Mouse (Mus musculus) intestine, embryonic 16.5 days (tissue): ENCODE data around the gene Crtac1. TPM values are rescaled to one million over a fixed set of nuclear protein-coding genes. Genes with fewer than 3 reads are reported as not detected.

ENCODE experiments used
- ATAC-seq: fragments of 200-750 bp; cut with Nextera tagmentation; 2 replicates; pipeline ENCODE4 v1.8.0; 2017; ENCODE audit warnings: moderate TSS enrichment, moderate library complexity
- H3K27ac ChIP-seq: fragments of 300-500 bp; sonication (generic); 2 replicates; pipeline ENCODE4 v1.5.1; 2014; ENCODE audit warnings: mild to moderate bottlenecking, low read length
- H3K27me3 ChIP-seq: fragments of 300-500 bp; sonication (generic); replicated peaks from 2 replicates; pipeline ENCODE4 v1.6.1; 2014; ENCODE audit warnings: low read length, control low read depth, mixed read lengths; ENCODE audit not compliant: control insufficient read depth, insufficient read depth
- H3K36me3 ChIP-seq: fragments of 300-500 bp; sonication (generic); 2 replicates; pipeline ENCODE4 v1.6.1; 2014; ENCODE audit warnings: low read length, control low read depth; ENCODE audit not compliant: control insufficient read depth, insufficient read depth
- H3K4me1 ChIP-seq: fragments of 300-500 bp; sonication (generic); 2 replicates; pipeline ENCODE4 v1.6.1; 2014; ENCODE audit warnings: low read length, control low read depth, mixed read lengths; ENCODE audit not compliant: control insufficient read depth, insufficient read depth
- H3K4me2 ChIP-seq: fragments of 300-500 bp; sonication (generic); 2 replicates; pipeline ENCODE4 v1.6.1; 2014; ENCODE audit warnings: low read depth, low read length, control low read depth
- H3K4me3 ChIP-seq: fragments of 300-500 bp; sonication (generic); 2 replicates; pipeline ENCODE4 v1.5.1; 2014; ENCODE audit warnings: mild to moderate bottlenecking, low read length
- H3K9ac ChIP-seq: fragments of 300-500 bp; sonication (generic); 2 replicates; pipeline ENCODE4 v1.6.1; 2014; ENCODE audit warnings: low read depth, low read length
- H3K9me3 ChIP-seq: fragments of 300-500 bp; sonication (generic); 2 replicates; pipeline ENCODE4 v1.6.1; 2016; ENCODE audit warnings: low read length, control low read depth; ENCODE audit not compliant: control insufficient read depth
- WGBS: fragments of 180-500 bp; shearing (Covaris S2); extraction: QIAGEN DNeasy Blood & Tissue Kit; methylation state at CpG from one replicate; pipeline ENCODE4 v1.1.7; 2014; 5-methylcytosine and 5-hydroxymethylcytosine counted together
- polyA plus RNA-seq: library from polyadenylated mRNA; unstranded; fragments of >200 nt; fragmentation: Nextera tagmentation; extraction: Ambion mirVana; gene quantifications from 2 replicates; pipeline ENCODE4 v1.2.1, GENCODE M21; 2015

The Crtac1 gene
- polyA plus RNA-seq, 1 experiment from 2014 or later = 5.6 TPM

GRCm38 (mm10) chr19:42432761-42433160 is 1.2 kb upstream of the Crtac1 start:
- Histone ChIP-seq H3K4me1 (peaks cover 9% of the 10 kb centered on the region), H3K4me3 (peak overlapping the region; percentile 62; the same call in 1 of the 2 replicates), H3K4me2 (peak overlapping the region; percentile 91), H3K27me3 (peaks cover 53% of the 10 kb centered on the region), H3K27ac (no peak overlapping the region), H3K9ac (no peak overlapping the region), H3K9me3 (no peaks in the 10 kb centered on the region), H3K36me3 (no peaks in the 10 kb centered on the region)
- 40% methylated on average over 8 of the region's 8 CpGs for WGBS
- no peak for ATAC-seq

- H3K4me1 ChIP-seq = peaks cover 9% of the 10 kb centered on the region
- peak overlapping the region; percentile 91 for H3K4me2 ChIP-seq
- H3K9ac ChIP-seq = peak overlapping the region; percentile 62
- no peaks in the 10 kb centered on the region for H3K36me3 ChIP-seq
- peak overlapping the region; percentile 62 for H3K4me3 ChIP-seq
- WGBS = under 1% methylated on average over 41 of the region's 44 CpGs
- no peaks in the 10 kb centered on the region for H3K9me3 ChIP-seq
- H3K27ac ChIP-seq = no peak overlapping the region
- peaks cover 53% of the 10 kb centered on the region for H3K27me3 ChIP-seq
- ATAC-seq = peak; percentile 72
These were observed 608 bp upstream of the Crtac1 start for GRCm38 (mm10) chr19:42432191-42432590.

- ATAC-seq = 0 out of 2 replicates have a peak, but pooled peaks have one; percentile 9
- H3K4me1 ChIP-seq = peaks cover 9% of the 10 kb centered on the region
- WGBS = 5% methylated on average over 19 of the region's 19 CpGs
- H3K4me2 ChIP-seq = peak overlapping the region; percentile 91
- peaks cover 53% of the 10 kb centered on the region for H3K27me3 ChIP-seq
- H3K9me3 ChIP-seq = no peaks in the 10 kb centered on the region
- H3K36me3 ChIP-seq = no peaks in the 10 kb centered on the region
- H3K4me3 ChIP-seq = peak overlapping the region; percentile 62
- peak overlapping the region; percentile 62 for H3K9ac ChIP-seq
- H3K27ac ChIP-seq = no peak overlapping the region
These were observed 602 bp downstream of the Crtac1 start for GRCm38 (mm10) chr19:42430981-42431380.

GRCm38 (mm10) chr19:42429410-42429809 is 2.2 kb downstream of the Crtac1 start:
- Histone ChIP-seq H3K4me2 (no peak overlapping the region), H3K27me3 (peaks cover 42% of the 10 kb centered on the region), H3K9me3 (no peaks in the 10 kb centered on the region), H3K36me3 (no peaks in the 10 kb centered on the region), H3K4me1 (peaks cover 9% of the 10 kb centered on the region), H3K9ac (no peak overlapping the region), H3K4me3 (no peak overlapping the region), H3K27ac (no peak overlapping the region)
- 20% methylated on average over 3 of the region's 3 CpGs for WGBS
- ATAC-seq = no peak

- Histone ChIP-seq H3K36me3 (no peaks in the 10 kb centered on the region), H3K9ac (no peak overlapping the region), H3K27me3 (peaks cover 1% of the 10 kb centered on the region), H3K4me1 (no peaks in the 10 kb centered on the region), H3K4me3 (no peak overlapping the region), H3K9me3 (no peaks in the 10 kb centered on the region), H3K4me2 (no peak overlapping the region), H3K27ac (no peak overlapping the region)
- ATAC-seq = no peak
- 12% methylated on average over 3 of the region's 3 CpGs for WGBS
These were observed 6.4 kb downstream of the Crtac1 start for GRCm38 (mm10) chr19:42425208-42425607.

GRCm38 (mm10) chr19:42415042-42415441 is 16.5 kb downstream of the Crtac1 start:
- WGBS = 71% methylated on average over 8 of the region's 8 CpGs
- no peak for ATAC-seq

GRCm38 (mm10) chr19:42409856-42410255 is 21.7 kb downstream of the Crtac1 start:
- H3K4me2 ChIP-seq = no peak overlapping the region
- 40% methylated on average over 5 of the region's 5 CpGs for WGBS
- ATAC-seq = no peak

More at GRCm38 (mm10) chr19:42415042-42415441, 16.5 kb downstream of the Crtac1 start:
- no peak overlapping the region for H3K4me3 ChIP-seq
- no peak overlapping the region for H3K4me2 ChIP-seq
- H3K9ac ChIP-seq = no peak overlapping the region
- no peak overlapping the region for H3K27ac ChIP-seq
- H3K27me3 ChIP-seq = peaks cover 3% of the 10 kb centered on the region; the same call in 1 of the 2 replicates
- H3K9me3 ChIP-seq = no peaks in the 10 kb centered on the region
- H3K4me1 ChIP-seq = no peaks in the 10 kb centered on the region
- H3K36me3 ChIP-seq = no peaks in the 10 kb centered on the region

GRCm38 (mm10) chr19:42409226-42409625 is 22.4 kb downstream of the Crtac1 start:
- no peak for ATAC-seq
- no peak overlapping the region for H3K4me2 ChIP-seq
- H3K4me3 ChIP-seq = no peak overlapping the region
- H3K36me3 ChIP-seq = no peaks in the 10 kb centered on the region
- H3K9me3 ChIP-seq = no peaks in the 10 kb centered on the region
- H3K9ac ChIP-seq = no peak overlapping the region
- WGBS = 2% methylated on average over 19 of the region's 19 CpGs
- no peaks in the 10 kb centered on the region; the same call in 1 of the 2 replicates for H3K4me1 ChIP-seq
- peaks cover 6% of the 10 kb centered on the region; the same call in 1 of the 2 replicates for H3K27me3 ChIP-seq
- H3K27ac ChIP-seq = no peak overlapping the region

More at GRCm38 (mm10) chr19:42409856-42410255, 21.7 kb downstream of the Crtac1 start:
- H3K36me3 ChIP-seq = no peaks in the 10 kb centered on the region
- no peak overlapping the region for H3K27ac ChIP-seq
- H3K4me1 ChIP-seq = no peaks in the 10 kb centered on the region; the same call in 1 of the 2 replicates
- H3K9me3 ChIP-seq = no peaks in the 10 kb centered on the region
- H3K27me3 ChIP-seq = peaks cover 6% of the 10 kb centered on the region; the same call in 1 of the 2 replicates
- H3K9ac ChIP-seq = no peak overlapping the region
- no peak overlapping the region for H3K4me3 ChIP-seq

GRCm38 (mm10) chr19:42404364-42404763 is 27.2 kb downstream of the Crtac1 start:
- Histone ChIP-seq H3K27me3 (peaks cover 2% of the 10 kb centered on the region; the same call in 1 of the 2 replicates), H3K27ac (no peak overlapping the region), H3K9me3 (no peaks in the 10 kb centered on the region), H3K4me2 (no peak overlapping the region), H3K4me3 (no peak overlapping the region), H3K9ac (no peak overlapping the region), H3K36me3 (no peaks in the 10 kb centered on the region), H3K4me1 (no peaks in the 10 kb centered on the region; the same call in 1 of the 2 replicates)
- 85% methylated on average over 15 of the region's 15 CpGs for WGBS
- ATAC-seq = no peak

- H3K4me1 ChIP-seq = no peaks in the 10 kb centered on the region
- H3K4me3 ChIP-seq = no peak overlapping the region
- no peak overlapping the region for H3K27ac ChIP-seq
- H3K9ac ChIP-seq = no peak overlapping the region
- H3K27me3 ChIP-seq = no peaks in the 10 kb centered on the region
- ATAC-seq = no peak
- 54% methylated on average over 3 of the region's 3 CpGs for WGBS
- no peaks in the 10 kb centered on the region for H3K36me3 ChIP-seq
- no peaks in the 10 kb centered on the region for H3K9me3 ChIP-seq
- no peak overlapping the region for H3K4me2 ChIP-seq
These were observed 31.6 kb downstream of the Crtac1 start for GRCm38 (mm10) chr19:42399974-42400373.
